Mouse (Mus musculus): Measurements from ENCODE around the gene Tarbp2.

DNA sequence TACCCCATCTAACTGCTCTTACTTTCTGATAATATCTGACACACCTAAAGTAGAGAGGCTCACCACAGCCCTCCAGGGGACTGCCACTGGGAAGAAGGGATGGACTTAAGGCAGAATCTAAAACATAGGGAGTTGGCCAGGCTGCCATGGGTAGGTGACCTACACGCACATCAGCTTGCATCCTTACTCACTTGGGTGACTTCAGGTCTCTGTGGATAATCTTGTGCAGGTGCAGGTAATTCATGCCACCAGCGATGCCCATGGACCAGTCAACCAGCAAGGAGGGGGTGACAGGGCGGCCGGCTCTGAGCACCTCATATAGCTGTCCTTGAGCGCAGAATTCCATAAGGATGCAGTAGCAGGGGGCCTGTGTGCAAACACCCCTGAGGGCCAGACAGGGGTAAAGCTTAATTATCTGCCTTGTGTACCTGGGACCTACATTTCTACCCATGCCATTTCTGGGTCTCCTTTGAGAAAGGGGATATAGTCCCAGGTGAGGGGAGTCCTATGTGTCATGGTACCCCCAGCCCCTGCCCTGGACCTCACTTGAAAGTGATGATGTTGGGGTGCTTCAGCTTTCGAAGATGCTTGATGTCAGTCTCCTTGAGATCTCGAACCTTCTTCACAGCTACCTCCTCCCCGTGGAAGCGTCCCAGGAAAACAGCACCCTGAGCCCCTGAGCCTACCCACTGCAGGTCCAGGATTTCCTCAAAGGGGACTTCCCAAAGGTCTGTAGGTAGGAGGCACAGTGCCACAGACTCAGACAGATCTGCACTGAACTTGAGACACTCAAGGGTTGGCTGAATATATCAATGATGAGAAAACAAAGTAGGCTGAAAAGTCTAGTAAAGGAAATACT, 13.8 kb upstream of the Tarbp2 start:
- TF ChIP-seq POLR2A (IDR thresholded peaks at IDR 0.05; ENCODE audit: low read depth, low read length) = no peak
- no peak for TF ChIP-seq CTCF (conservative IDR thresholded peaks at IDR 0.05; ENCODE audit: insufficient read depth, insufficient read length, low read depth, low read length)
